Mouse (Mus musculus) limb, embryonic 13.5 days (tissue): ENCODE data around the gene Ccdc153. TPM values are rescaled to one million over a fixed set of nuclear protein-coding genes. Genes with fewer than 3 reads are reported as not detected.
A peak's percentile ranks its signal among the peaks of the same experiment; 100 is the strongest.

ENCODE experiments used
- ATAC-seq: fragments of 200-750 bp; cut with Nextera tagmentation; 2 replicates; pipeline ENCODE4 v1.8.0; 2017; ENCODE audit warnings: low read depth, moderate number of reproducible peaks, moderate TSS enrichment; ENCODE audit not compliant: low FRiP score
- H3K27ac ChIP-seq: fragments of 300-500 bp; sonication (generic); 2 replicates; pipeline ENCODE4 v1.5.1; 2015; ENCODE audit warnings: inconsistent platforms, mild to moderate bottlenecking, moderate library complexity
- H3K27me3 ChIP-seq: fragments of 300-500 bp; sonication (generic); 2 replicates; pipeline ENCODE4 v1.6.1; 2015; ENCODE audit warnings: mild to moderate bottlenecking, inconsistent platforms
- H3K36me3 ChIP-seq: fragments of 300-500 bp; sonication (generic); 2 replicates; pipeline ENCODE4 v1.6.1; 2015; ENCODE audit warnings: inconsistent platforms, mild to moderate bottlenecking, moderate library complexity
- H3K4me1 ChIP-seq: fragments of 300-500 bp; sonication (generic); 2 replicates; pipeline ENCODE4 v1.6.1; 2015; ENCODE audit warnings: inconsistent platforms
- H3K4me2 ChIP-seq: fragments of 300-500 bp; sonication (generic); replicated peaks from 2 replicates; pipeline ENCODE4 v1.6.1; 2015; ENCODE audit warnings: inconsistent platforms, mild to moderate bottlenecking, moderate library complexity
- H3K4me3 ChIP-seq: fragments of 300-500 bp; sonication (generic); 2 replicates; pipeline ENCODE4 v1.5.1; 2015; ENCODE audit warnings: moderate library complexity, mild to moderate bottlenecking, inconsistent platforms
- H3K9ac ChIP-seq: fragments of 300-500 bp; sonication (generic); 2 replicates; pipeline ENCODE4 v1.6.1; 2015; ENCODE audit warnings: mild to moderate bottlenecking, inconsistent platforms
- H3K9me3 ChIP-seq: fragments of 300-500 bp; sonication (generic); 2 replicates; pipeline ENCODE4 v1.6.1; 2016; ENCODE audit warnings: inconsistent platforms
- WGBS: fragments of 180-500 bp; shearing (Covaris S2); methylation state at CpG from one replicate; pipeline ENCODE4 v1.1.7; 2015; 5-methylcytosine and 5-hydroxymethylcytosine counted together
- polyA plus RNA-seq: library from polyadenylated mRNA; unstranded; fragments of >200 nt; fragmentation: Nextera tagmentation; extraction: Ambion mirVana; gene quantifications from 2 replicates; pipeline ENCODE4 v1.2.1, GENCODE M21; 2015

The Ccdc153 gene
- polyA plus RNA-seq, 1 experiment from 2014 or later, result not detected

GRCm38 (mm10) chr9:44266478-44267226, 26.2 kb downstream of the Ccdc153 start:
- no peak for ATAC-seq
- H3K36me3 ChIP-seq, result peaks cover 14% of the 10 kb centered on the region
- peak overlapping the region; percentile 57; the same call in 1 of the 2 replicates for H3K4me3 ChIP-seq
- H3K27ac ChIP-seq, result 0 out of 2 replicates have a peak overlapping the region, but pooled peaks have one; percentile 75
- peak overlapping the region; percentile 82 for H3K4me2 ChIP-seq
- peaks cover 16% of the 10 kb centered on the region for H3K4me1 ChIP-seq
- H3K9me3 ChIP-seq, result no peaks in the 10 kb centered on the region
- H3K27me3 ChIP-seq, result no peaks in the 10 kb centered on the region
- 63% methylated on average over 8 of the region's 8 CpGs for WGBS
- peak overlapping the region; percentile 90 for H3K9ac ChIP-seq

- 12% methylated on average over 23 of the region's 23 CpGs for WGBS
- Histone ChIP-seq H3K27ac (peak overlapping the region; percentile 75; the same call in 1 of the 2 replicates), H3K9ac (peak overlapping the region; percentile 90), H3K36me3 (peaks cover 10% of the 10 kb centered on the region), H3K27me3 (no peaks in the 10 kb centered on the region), H3K4me2 (peak overlapping the region; percentile 82), H3K4me1 (peaks cover 16% of the 10 kb centered on the region), H3K9me3 (no peaks in the 10 kb centered on the region), H3K4me3 (peak overlapping the region; percentile 57)
- ATAC-seq, result no peak
Observed at GRCm38 (mm10) chr9:44267319-44268026, 27.0 kb downstream of the Ccdc153 start.

- WGBS, result 5% methylated on average over 26 of the region's 28 CpGs
- H3K36me3 ChIP-seq, result peaks cover 6% of the 10 kb centered on the region
- H3K4me2 ChIP-seq, result peak overlapping the region; percentile 82
- peak overlapping the region; percentile 90 for H3K9ac ChIP-seq
- peak overlapping the region; percentile 75; the same call in 1 of the 2 replicates for H3K27ac ChIP-seq
- peak; percentile 84; the same call in 1 of the 2 replicates for ATAC-seq
- peak overlapping the region; percentile 57 for H3K4me3 ChIP-seq
- H3K27me3 ChIP-seq, result no peaks in the 10 kb centered on the region
- H3K4me1 ChIP-seq, result peaks cover 16% of the 10 kb centered on the region
- no peaks in the 10 kb centered on the region for H3K9me3 ChIP-seq
Observed at GRCm38 (mm10) chr9:44268027-44268360, 27.5 kb downstream of the Ccdc153 start.

GRCm38 (mm10) chr9:44268432-44268831, 28.0 kb downstream of the Ccdc153 start, which contains the start of gene Nlrx1:
Gene Nlrx1, minus strand, starts transcription at chr9:44268599.
- 86% methylated on average over 6 of the region's 6 CpGs for WGBS
- peak within 1 kb of the TSS; percentile 82 for H3K4me2 ChIP-seq
- peak within 1 kb of the TSS; percentile 75; the same call in 1 of the 2 replicates for H3K27ac ChIP-seq
- H3K9ac ChIP-seq, result peak within 1 kb of the TSS; percentile 90
- H3K36me3 ChIP-seq, result peaks cover 3% of the 10 kb centered on the region
- no peaks in the 10 kb centered on the region for H3K27me3 ChIP-seq
- peaks cover 16% of the 10 kb centered on the region for H3K4me1 ChIP-seq
- no peaks in the 10 kb centered on the region for H3K9me3 ChIP-seq
- peak within 1 kb of the TSS; percentile 57 for H3K4me3 ChIP-seq
- ATAC-seq, result no peak

GRCm38 (mm10) chr9:44269077-44269476, 28.6 kb downstream of the Ccdc153 start:
- Histone ChIP-seq H3K27me3 (no peaks in the 10 kb centered on the region), H3K4me1 (peaks cover 16% of the 10 kb centered on the region), H3K36me3 (0 out of 2 replicates have a peak, but pooled peaks cover 1% of the 10 kb centered on the region), H3K4me3 (no peak overlapping the region), H3K9me3 (no peaks in the 10 kb centered on the region), H3K9ac (no peak overlapping the region), H3K4me2 (no peak overlapping the region), H3K27ac (no peak overlapping the region)
- no peak for ATAC-seq
- 82% methylated on average over 3 of the region's 3 CpGs for WGBS

GRCm38 (mm10) chr9:44269973-44270372, 29.5 kb downstream of the Ccdc153 start:
- no peak overlapping the region for H3K27ac ChIP-seq
- no peak overlapping the region for H3K9ac ChIP-seq
- WGBS, result 81% methylated on average over 4 of the region's 4 CpGs
- H3K4me2 ChIP-seq, result no peak overlapping the region
- ATAC-seq, result no peak
- no peaks in the 10 kb centered on the region for H3K27me3 ChIP-seq
- H3K9me3 ChIP-seq, result no peaks in the 10 kb centered on the region
- H3K36me3 ChIP-seq, result peaks cover 9% of the 10 kb centered on the region
- peaks cover 16% of the 10 kb centered on the region for H3K4me1 ChIP-seq
- H3K4me3 ChIP-seq, result no peak overlapping the region

GRCm38 (mm10) chr9:44283183-44283582, 42.7 kb downstream of the Ccdc153 start:
- H3K9me3 ChIP-seq, result no peaks in the 10 kb centered on the region
- peaks cover 11% of the 10 kb centered on the region for H3K4me1 ChIP-seq
- no peak for ATAC-seq
- H3K4me2 ChIP-seq, result no peak overlapping the region
- H3K36me3 ChIP-seq, result peaks cover 37% of the 10 kb centered on the region
- no peak overlapping the region for H3K9ac ChIP-seq
- no peak overlapping the region for H3K4me3 ChIP-seq
- peaks cover 18% of the 10 kb centered on the region for H3K27me3 ChIP-seq
- 69% methylated on average over 5 of the region's 5 CpGs for WGBS
- H3K27ac ChIP-seq, result no peak overlapping the region

GRCm38 (mm10) chr9:44286256-44286850, 45.9 kb downstream of the Ccdc153 start:
- Histone ChIP-seq H3K4me2 (peak overlapping the region; percentile 93), H3K9ac (peak overlapping the region; percentile 43; the same call in 1 of the 2 replicates), H3K36me3 (peaks cover 18% of the 10 kb centered on the region), H3K9me3 (no peaks in the 10 kb centered on the region), H3K27me3 (peaks cover 43% of the 10 kb centered on the region), H3K4me3 (peak overlapping the region; percentile 85), H3K4me1 (peaks cover 21% of the 10 kb centered on the region), H3K27ac (no peak overlapping the region)
- WGBS, result 17% methylated on average over 6 of the region's 6 CpGs
- ATAC-seq, result no peak

- peaks cover 43% of the 10 kb centered on the region for H3K27me3 ChIP-seq
- peak overlapping the region; percentile 89 for H3K9ac ChIP-seq
- 10% methylated on average over 11 of the region's 11 CpGs for WGBS
- ATAC-seq, result no peak; the same call in 1 of the 2 replicates
- H3K4me3 ChIP-seq, result peak overlapping the region; percentile 85
- H3K9me3 ChIP-seq, result no peaks in the 10 kb centered on the region
- no peak overlapping the region for H3K27ac ChIP-seq
- peaks cover 21% of the 10 kb centered on the region for H3K4me1 ChIP-seq
- H3K36me3 ChIP-seq, result peaks cover 19% of the 10 kb centered on the region
- H3K4me2 ChIP-seq, result peak overlapping the region; percentile 93
Observed at GRCm38 (mm10) chr9:44287003-44287400, 46.5 kb downstream of the Ccdc153 start.

- peaks cover 24% of the 10 kb centered on the region for H3K36me3 ChIP-seq
- no peak overlapping the region for H3K27ac ChIP-seq
- H3K4me2 ChIP-seq, result peak overlapping the region; percentile 93
- peaks cover 43% of the 10 kb centered on the region for H3K27me3 ChIP-seq
- WGBS, result under 1% methylated on average over 47 of the region's 47 CpGs
- ATAC-seq, result peak; percentile 51
- peaks cover 21% of the 10 kb centered on the region for H3K4me1 ChIP-seq
- no peaks in the 10 kb centered on the region for H3K9me3 ChIP-seq
- H3K9ac ChIP-seq, result peak overlapping the region; percentile 89
- peak overlapping the region; percentile 85 for H3K4me3 ChIP-seq
Observed at GRCm38 (mm10) chr9:44287401-44288075, 47.1 kb downstream of the Ccdc153 start.

GRCm38 (mm10) chr9:44288076-44288958, 47.8 kb downstream of the Ccdc153 start, which contains the start of gene Abcg4:
Gene Abcg4, minus strand, starts transcription at chr9:44288615.
- Histone ChIP-seq H3K9ac (peak within 1 kb of the TSS; percentile 89), H3K9me3 (no peaks in the 10 kb centered on the region), H3K4me3 (peak within 1 kb of the TSS; percentile 85), H3K27me3 (peaks cover 43% of the 10 kb centered on the region), H3K36me3 (peaks cover 32% of the 10 kb centered on the region), H3K4me1 (peaks cover 21% of the 10 kb centered on the region), H3K4me2 (peak within 1 kb of the TSS; percentile 93), H3K27ac (no peak within 1 kb of the TSS)
- WGBS, result 2% methylated on average over 38 of the region's 38 CpGs
- peak; percentile 26 for ATAC-seq
